Mouse (Mus musculus) testis, adult 2 months (tissue): ENCODE data around the gene Rnf220.

ENCODE experiments used
- CTCF ChIP-seq: fragments of 200-500 bp; IDR thresholded peaks from 2 replicates; pipeline ENCODE4 v1.5.1; 2012; ENCODE audit warnings: low read depth, mild to moderate bottlenecking, inconsistent platforms, low read length, moderate library complexity; ENCODE audit not compliant: control insufficient read depth, insufficient read depth, insufficient replicate concordance
- POLR2A ChIP-seq: fragments of 200-500 bp; IDR thresholded peaks from 2 replicates; pipeline ENCODE4 v1.6.1; 2012; ENCODE audit warnings: low read depth, mild to moderate bottlenecking, inconsistent platforms, low read length, moderate library complexity; ENCODE audit not compliant: control insufficient read depth

DNA sequence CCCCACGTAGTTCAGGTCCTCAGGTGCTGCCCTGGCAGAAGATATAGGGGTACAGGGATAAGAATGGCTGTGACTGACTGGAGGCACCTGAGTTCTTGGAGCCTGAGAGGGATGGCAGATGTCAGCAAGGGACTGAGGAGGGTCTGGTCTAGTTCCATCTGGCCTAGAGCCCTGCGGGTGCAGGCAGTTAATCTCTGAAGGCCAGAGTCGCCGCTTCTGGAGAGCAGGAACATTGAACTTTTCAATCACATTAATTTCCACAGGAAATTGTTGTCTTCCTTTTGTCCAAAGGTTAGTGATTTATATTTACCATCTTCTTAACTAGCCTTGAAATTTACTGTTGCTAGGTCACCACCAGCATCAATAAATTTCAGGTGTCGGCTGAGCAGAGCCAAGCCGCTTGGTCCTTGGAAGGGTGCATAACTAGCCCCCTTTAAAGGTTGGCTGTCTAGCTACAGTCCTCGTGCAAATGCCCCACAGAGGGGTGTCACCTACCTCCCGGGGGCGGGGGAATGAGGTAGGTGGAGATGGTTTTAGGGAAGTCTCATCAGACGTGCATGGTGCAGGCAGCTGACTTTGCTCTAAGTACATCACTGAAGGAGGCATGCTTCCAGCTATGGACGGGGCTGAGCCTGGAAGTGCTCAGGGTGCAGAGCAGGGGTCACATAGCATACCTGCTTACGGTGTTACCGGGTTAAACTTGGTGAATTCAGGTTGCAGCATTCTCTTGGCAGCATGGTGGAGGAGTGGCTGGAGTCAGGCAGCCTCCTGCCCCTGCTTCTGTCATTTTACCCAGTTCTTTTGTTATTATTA is 234.5 kb downstream of the Rnf220 start:
- no peak for TF ChIP-seq POLR2A
- TF ChIP-seq CTCF, result no peak
